Mouse (Mus musculus) testis, adult 2 months (tissue): ENCODE data around the gene Zfp326. TPM values are rescaled to one million over a fixed set of nuclear protein-coding genes. Genes with fewer than 3 reads are reported as not detected.
A peak's percentile ranks its signal among the peaks of the same experiment; 100 is the strongest.

Experiments used
- H3K27ac ChIP-seq: fragments of 200-500 bp; 2 replicates; pipeline ENCODE4 v1.5.1; 2012; ENCODE audit warnings: low read depth, low read length; ENCODE audit not compliant: control insufficient read depth, insufficient read depth
- H3K27me3 ChIP-seq: fragments of 200-500 bp; 2 replicates; pipeline ENCODE4 v1.6.1; 2012; ENCODE audit warnings: mild to moderate bottlenecking, low read length, moderate library complexity; ENCODE audit not compliant: control insufficient read depth, insufficient read depth
- H3K36me3 ChIP-seq: fragments of 200-500 bp; 2 replicates; pipeline ENCODE4 v1.6.1; 2012; ENCODE audit warnings: mild to moderate bottlenecking, low read length; ENCODE audit not compliant: control insufficient read depth, insufficient read depth
- H3K4me1 ChIP-seq: fragments of 200-500 bp; 2 replicates; pipeline ENCODE4 v1.6.1; 2012; ENCODE audit warnings: low read length; ENCODE audit not compliant: control insufficient read depth, insufficient read depth
- H3K4me3 ChIP-seq: fragments of 200-500 bp; 2 replicates; pipeline ENCODE4 v1.5.1; 2012; ENCODE audit warnings: low read depth, mild to moderate bottlenecking, low read length, moderate library complexity, mixed read lengths; ENCODE audit not compliant: control insufficient read depth
- CTCF ChIP-seq: fragments of 200-500 bp; IDR thresholded peaks from 2 replicates; pipeline ENCODE4 v1.5.1; 2012; ENCODE audit warnings: low read depth, mild to moderate bottlenecking, inconsistent platforms, low read length, moderate library complexity; ENCODE audit not compliant: control insufficient read depth, insufficient read depth, insufficient replicate concordance
- POLR2A ChIP-seq: fragments of 200-500 bp; IDR thresholded peaks from 2 replicates; pipeline ENCODE4 v1.6.1; 2012; ENCODE audit warnings: low read depth, mild to moderate bottlenecking, inconsistent platforms, low read length, moderate library complexity; ENCODE audit not compliant: control insufficient read depth
- polyA plus RNA-seq: library from polyadenylated mRNA; depleted of rRNA; stranded (reverse); fragments of >200 nt; gene quantifications from 2 replicates; pipeline ENCODE4 v1.2.3, GENCODE M21; 2012; rRNA removed

The Zfp326 gene
- polyA plus RNA-seq, 1 experiment: 14.2 TPM

DNA sequence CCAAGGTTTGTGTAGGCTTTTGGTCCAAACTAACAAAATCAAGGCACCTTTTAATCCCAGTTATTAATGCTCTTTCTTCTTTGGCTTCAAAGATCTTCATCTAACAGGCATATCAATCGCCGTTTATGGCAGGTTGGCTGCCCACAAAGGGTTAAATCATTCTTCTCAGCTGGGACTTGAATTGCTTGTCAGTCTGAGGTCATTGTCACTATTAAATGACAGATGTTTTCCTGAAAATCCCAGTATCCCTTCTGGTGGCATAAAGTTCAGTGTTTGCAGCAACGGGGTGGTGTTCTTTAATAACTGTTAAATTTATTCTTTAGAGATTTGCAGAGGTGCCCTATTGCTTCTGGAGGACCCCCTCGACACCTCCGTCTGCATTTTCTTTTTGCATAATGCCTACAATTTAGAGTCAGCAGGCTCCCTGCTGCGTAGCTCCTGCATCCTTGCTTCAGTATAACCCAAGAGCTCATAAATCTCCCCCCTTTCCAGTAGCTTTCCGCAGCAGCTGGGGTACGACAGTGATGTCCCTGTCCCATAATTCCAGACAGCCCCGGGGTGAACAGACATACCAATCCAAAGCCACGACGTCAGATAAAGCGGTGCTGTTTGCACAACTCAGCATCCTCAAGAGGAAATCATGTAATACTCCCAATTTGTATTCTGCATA is 46.6 kb downstream of the Zfp326 start:
- Histone ChIP-seq H3K27me3 (no peaks in the 10 kb centered on the region), H3K36me3 (no peaks in the 10 kb centered on the region), H3K27ac (no peak overlapping the region), H3K4me1 (no peaks in the 10 kb centered on the region), H3K4me3 (no peak overlapping the region)
- no peak for TF ChIP-seq POLR2A
- TF ChIP-seq CTCF: no peak

DNA sequence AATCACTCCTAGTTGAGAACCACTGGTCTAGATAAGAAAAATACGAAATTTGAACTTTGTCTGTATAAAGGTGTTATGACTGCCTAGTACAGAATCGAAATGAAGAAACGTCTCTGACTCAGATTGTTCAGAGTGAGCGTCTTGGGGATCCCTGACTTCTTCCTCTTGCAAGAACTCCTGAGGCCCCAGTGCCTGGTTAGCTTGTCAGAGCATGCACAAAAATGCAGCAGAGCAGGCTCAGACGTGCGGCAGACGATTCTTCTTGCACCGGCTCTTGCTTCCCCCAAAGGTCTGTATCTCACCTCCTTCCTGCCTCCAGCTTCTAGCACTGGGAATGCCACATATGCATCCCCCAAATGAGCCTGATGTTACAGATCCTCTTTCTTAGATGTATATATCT is 48.0 kb downstream of the Zfp326 start:
- no peaks in the 10 kb centered on the region for H3K27me3 ChIP-seq
- no peak for TF ChIP-seq CTCF
- no peak for TF ChIP-seq POLR2A

DNA sequence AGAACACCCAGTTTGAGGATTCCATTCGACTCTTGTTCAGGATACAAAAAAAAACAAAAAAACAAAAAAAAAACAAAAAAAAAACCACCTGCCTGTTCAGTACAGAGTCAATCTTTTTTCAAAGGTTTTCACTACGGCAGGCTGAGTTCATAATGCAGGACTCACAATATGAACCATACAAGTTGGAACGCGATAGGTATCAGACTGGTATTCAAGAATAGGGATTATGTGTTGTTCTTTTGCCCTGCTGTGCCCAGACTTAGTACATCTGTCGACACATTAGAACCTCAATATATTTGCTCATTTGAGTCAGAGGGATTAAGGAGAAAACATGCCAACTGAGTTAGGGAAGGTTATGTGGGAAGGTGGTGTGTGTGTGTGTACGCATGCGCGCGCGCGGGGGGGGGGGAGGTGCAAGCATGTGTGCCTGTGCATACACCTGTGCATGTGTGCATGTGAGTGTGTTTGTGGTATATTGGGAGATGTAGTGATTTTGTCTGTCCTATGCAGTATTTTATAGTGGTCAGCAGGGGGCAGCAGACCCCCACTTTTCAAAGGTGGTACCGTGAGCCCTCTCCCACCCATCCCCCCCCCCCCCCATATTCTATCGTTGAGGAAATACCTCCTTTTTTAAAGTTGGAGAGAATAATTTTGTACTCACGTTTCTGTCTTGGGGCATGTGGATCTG is 49.3 kb downstream of the Zfp326 start:
- TF ChIP-seq POLR2A (no peak), CTCF (peak; percentile 30; the same call in 1 of the 2 replicates)
- H3K27me3 ChIP-seq: no peaks in the 10 kb centered on the region
- H3K4me1 ChIP-seq: no peaks in the 10 kb centered on the region
- H3K27ac ChIP-seq: no peak overlapping the region
- no peaks in the 10 kb centered on the region for H3K36me3 ChIP-seq
- H3K4me3 ChIP-seq: no peak overlapping the region

More for the DNA sequence above, 48.0 kb downstream of the Zfp326 start:
- Histone ChIP-seq H3K36me3 (no peaks in the 10 kb centered on the region), H3K4me1 (no peaks in the 10 kb centered on the region), H3K4me3 (no peak overlapping the region), H3K27ac (no peak overlapping the region)

DNA sequence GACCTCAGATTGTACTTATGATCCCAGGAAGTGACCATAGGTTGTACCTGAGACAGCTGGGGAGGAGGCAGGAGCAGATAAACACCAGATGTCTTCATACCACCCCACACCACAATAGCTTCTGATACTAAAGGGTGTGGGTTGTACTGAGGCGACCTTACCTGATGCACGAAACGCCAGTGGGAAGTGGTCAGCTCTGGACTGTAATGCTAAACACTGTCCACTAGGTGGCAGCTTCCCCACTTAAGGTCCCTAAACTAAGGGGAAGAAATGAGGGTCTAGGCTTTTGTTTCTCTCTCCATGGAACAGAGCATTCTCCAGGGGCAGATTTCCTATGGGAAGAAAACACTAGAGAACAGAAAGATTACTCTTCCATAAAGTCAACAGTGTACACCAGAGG is 53.9 kb downstream of the Zfp326 start:
- Histone ChIP-seq H3K4me1 (no peaks in the 10 kb centered on the region), H3K27me3 (no peaks in the 10 kb centered on the region), H3K36me3 (no peaks in the 10 kb centered on the region), H3K27ac (no peak overlapping the region), H3K4me3 (no peak overlapping the region)
- TF ChIP-seq CTCF: peak; percentile 69; the same call in 1 of the 2 replicates
- TF ChIP-seq POLR2A: no peak

DNA sequence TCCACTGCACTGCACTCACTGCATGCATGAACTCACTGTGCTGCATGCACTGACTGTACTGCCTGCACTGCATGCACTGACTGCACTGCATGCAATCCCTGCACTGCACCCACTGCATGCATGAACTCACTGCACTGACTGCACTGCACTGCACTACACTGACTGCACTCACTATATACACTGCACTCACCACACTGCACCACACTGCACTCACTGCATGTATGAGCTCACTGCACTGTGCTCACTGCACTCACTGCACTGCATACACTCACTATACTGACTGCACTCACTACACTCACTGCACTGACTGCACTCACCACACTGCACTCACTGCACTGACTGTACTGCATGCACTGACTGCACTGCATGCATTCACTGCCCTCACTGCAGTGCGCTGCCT is 56.0 kb downstream of the Zfp326 start:
- Histone ChIP-seq H3K4me3 (no peak overlapping the region), H3K36me3 (no peaks in the 10 kb centered on the region), H3K4me1 (no peaks in the 10 kb centered on the region), H3K27me3 (no peaks in the 10 kb centered on the region), H3K27ac (no peak overlapping the region)
- TF ChIP-seq POLR2A: no peak
- TF ChIP-seq CTCF: no peak

DNA sequence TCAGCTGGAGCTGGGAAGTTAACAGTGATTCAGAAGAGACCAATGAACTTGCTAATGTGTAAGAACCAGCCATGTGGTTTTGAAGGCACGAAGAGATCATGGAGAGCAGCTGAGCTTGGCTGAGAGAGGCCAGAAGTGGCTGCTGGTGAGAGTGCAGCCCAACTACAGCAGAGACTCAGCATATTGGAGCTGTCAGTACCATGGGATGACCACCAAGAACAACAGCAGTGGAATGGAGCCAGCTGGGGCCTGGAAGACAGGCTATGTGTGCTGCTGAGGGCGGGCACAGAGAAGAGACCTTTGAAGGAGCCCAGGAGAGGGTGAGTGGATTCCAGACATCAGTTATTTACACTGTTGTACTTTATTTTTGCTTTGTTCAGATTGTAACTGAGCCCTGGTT is 65.6 kb downstream of the Zfp326 start:
- no peak overlapping the region for H3K4me3 ChIP-seq
- no peaks in the 10 kb centered on the region for H3K36me3 ChIP-seq
- H3K27ac ChIP-seq: no peak overlapping the region
- H3K27me3 ChIP-seq: no peaks in the 10 kb centered on the region
- H3K4me1 ChIP-seq: no peaks in the 10 kb centered on the region
- TF ChIP-seq CTCF (no peak), POLR2A (no peak)

Other genes starting within 250 kb of the Zfp326 start
- 2.2 and 4.8 TPM in 2 replicates for gene Lrrc8d, start 176.6 kb upstream of the Zfp326 start, polyA plus RNA-seq